Mouse (Mus musculus): Measurements from ENCODE around the gene Hmga2. TPM values are rescaled to one million over a fixed set of nuclear protein-coding genes. Genes with fewer than 3 reads are reported as not detected.

The Hmga2 gene
- total and polyA plus RNA-seq, 2 experiments from 2014 or later = 0.30 to 0.99 TPM

- H3K9ac ChIP-seq (replicated peaks; ENCODE audit: low read length, poor library complexity, severe bottlenecking) = no peak overlapping the region
- 88% methylated on average over 15 of the region's 15 CpGs for WGBS
- H3K27ac ChIP-seq (ENCODE audit: low read depth, low read length) = no peak overlapping the region
- TF ChIP-seq CTCF (IDR thresholded peaks at IDR 0.05) = no peak
- no peaks in the 10 kb centered on the region for H3K27me3 ChIP-seq (ENCODE audit: insufficient read depth, low read length)
- H3K4me3 ChIP-seq (ENCODE audit: low read depth, low read length) = no peak overlapping the region
- ATAC-seq (ENCODE audit: low FRiP score) = no peak
- DNase-seq (ENCODE audit: low spot score) = no peak
- H3K4me2 ChIP-seq (ENCODE audit: low read depth, low read length, poor library complexity, severe bottlenecking) = no peak overlapping the region
- H3K4me1 ChIP-seq (ENCODE audit: insufficient read depth, low read length) = 0 out of 2 replicates have a peak, but pooled peaks cover 12% of the 10 kb centered on the region
- no peaks in the 10 kb centered on the region for H3K9me3 ChIP-seq (ENCODE audit: low read length)
- no peaks in the 10 kb centered on the region for H3K36me3 ChIP-seq (ENCODE audit: insufficient read depth, low read length)
These were observed 55.2 kb downstream of the Hmga2 start for GRCm38 (mm10) chr10:120420971-120421629.

- Histone ChIP-seq H3K9me3 (ENCODE audit: low read length) (no peaks in the 10 kb centered on the region), H3K27me3 (ENCODE audit: insufficient read depth, low read length) (no peaks in the 10 kb centered on the region), H3K36me3 (ENCODE audit: insufficient read depth, low read length) (no peaks in the 10 kb centered on the region), H3K27ac (ENCODE audit: low read depth, low read length) (no peak overlapping the region), H3K4me2 (ENCODE audit: low read depth, low read length, poor library complexity, severe bottlenecking) (no peak overlapping the region), H3K9ac (replicated peaks; ENCODE audit: low read length, poor library complexity, severe bottlenecking) (no peak overlapping the region), H3K4me1 (ENCODE audit: insufficient read depth, low read length) (0 out of 2 replicates have a peak, but pooled peaks cover 12% of the 10 kb centered on the region), H3K4me3 (ENCODE audit: low read depth, low read length) (no peak overlapping the region)
- no peak for TF ChIP-seq CTCF (IDR thresholded peaks at IDR 0.05)
- ATAC-seq (ENCODE audit: low FRiP score) (no peak), DNase-seq (ENCODE audit: low spot score) (no peak)
- WGBS = 49% methylated on average over 16 of the region's 16 CpGs
These were observed 57.3 kb downstream of the Hmga2 start for GRCm38 (mm10) chr10:120418738-120419523.

- Histone ChIP-seq H3K9ac (replicated peaks; ENCODE audit: low read length, poor library complexity, severe bottlenecking) (no peak overlapping the region), H3K27me3 (ENCODE audit: insufficient read depth, low read length) (no peaks in the 10 kb centered on the region), H3K4me2 (ENCODE audit: low read depth, low read length, poor library complexity, severe bottlenecking) (no peak overlapping the region), H3K4me3 (ENCODE audit: low read depth, low read length) (no peak overlapping the region), H3K9me3 (ENCODE audit: low read length) (no peaks in the 10 kb centered on the region), H3K36me3 (ENCODE audit: insufficient read depth, low read length) (no peaks in the 10 kb centered on the region), H3K4me1 (ENCODE audit: insufficient read depth, low read length) (0 out of 2 replicates have a peak, but pooled peaks cover 12% of the 10 kb centered on the region), H3K27ac (ENCODE audit: low read depth, low read length) (no peak overlapping the region)
- no peak for DNase-seq (ENCODE audit: low spot score)
- WGBS = 66% methylated on average over 7 of the region's 7 CpGs
- no peak for ATAC-seq (ENCODE audit: low FRiP score)
- TF ChIP-seq CTCF (IDR thresholded peaks at IDR 0.05) = no peak
These were observed 58.1 kb downstream of the Hmga2 start for GRCm38 (mm10) chr10:120418211-120418610.

- Histone ChIP-seq H3K27ac (ENCODE audit: low read depth, low read length) (no peak overlapping the region), H3K4me3 (ENCODE audit: low read depth, low read length) (no peak overlapping the region), H3K27me3 (ENCODE audit: insufficient read depth, low read length) (no peaks in the 10 kb centered on the region), H3K9me3 (ENCODE audit: low read length) (no peaks in the 10 kb centered on the region), H3K36me3 (ENCODE audit: insufficient read depth, low read length) (no peaks in the 10 kb centered on the region), H3K4me2 (ENCODE audit: low read depth, low read length, poor library complexity, severe bottlenecking) (no peak overlapping the region), H3K9ac (replicated peaks; ENCODE audit: low read length, poor library complexity, severe bottlenecking) (no peak overlapping the region), H3K4me1 (ENCODE audit: insufficient read depth, low read length) (0 out of 2 replicates have a peak, but pooled peaks cover 11% of the 10 kb centered on the region)
- DNase-seq (ENCODE audit: low spot score) (no peak), ATAC-seq (ENCODE audit: low FRiP score) (no peak)
- 26% methylated on average over 7 of the region's 7 CpGs for WGBS
- TF ChIP-seq CTCF (IDR thresholded peaks at IDR 0.05) = no peak
These were observed 58.7 kb downstream of the Hmga2 start for GRCm38 (mm10) chr10:120417488-120418118.

GRCm38 (mm10) chr10:120417116-120417487 lies 59.2 kb downstream of the Hmga2 start:
- 45% methylated on average over 5 of the region's 5 CpGs for WGBS
- Histone ChIP-seq H3K36me3 (ENCODE audit: insufficient read depth, low read length) (no peaks in the 10 kb centered on the region), H3K27me3 (ENCODE audit: insufficient read depth, low read length) (no peaks in the 10 kb centered on the region), H3K4me2 (ENCODE audit: low read depth, low read length, poor library complexity, severe bottlenecking) (no peak overlapping the region), H3K9me3 (ENCODE audit: low read length) (no peaks in the 10 kb centered on the region), H3K9ac (replicated peaks; ENCODE audit: low read length, poor library complexity, severe bottlenecking) (no peak overlapping the region), H3K27ac (ENCODE audit: low read depth, low read length) (no peak overlapping the region), H3K4me3 (ENCODE audit: low read depth, low read length) (no peak overlapping the region), H3K4me1 (ENCODE audit: insufficient read depth, low read length) (0 out of 2 replicates have a peak, but pooled peaks cover 6% of the 10 kb centered on the region)
- no peak for DNase-seq (ENCODE audit: low spot score)
- no peak for ATAC-seq (ENCODE audit: low FRiP score)
- TF ChIP-seq CTCF (IDR thresholded peaks at IDR 0.05) = no peak
